Mouse (Mus musculus): ENCODE data around the gene Cacna1d.

DNA sequence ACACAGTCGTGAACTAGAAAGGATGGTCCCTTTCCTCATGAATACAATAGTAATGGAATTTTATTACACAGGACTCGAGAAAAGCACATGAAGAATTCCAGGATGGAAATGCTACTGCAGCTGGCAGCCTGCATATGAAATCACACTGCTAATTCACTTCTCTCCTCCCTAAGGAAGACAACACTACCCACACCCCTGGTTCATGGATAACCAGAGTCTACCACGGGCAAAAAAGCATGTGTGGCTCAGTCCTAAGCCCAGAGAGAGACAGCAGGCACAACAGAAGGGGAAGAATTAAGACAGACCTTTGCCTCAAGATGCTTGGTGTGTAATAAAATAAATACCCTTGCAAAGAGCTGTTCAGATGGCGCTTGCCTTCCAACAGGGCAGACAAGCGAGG, 218.7 kb downstream of the Cacna1d start:
- TF ChIP-seq CTCF (IDR thresholded peaks at IDR 0.05; ENCODE audit: extremely low read depth, insufficient read depth, insufficient read length, insufficient replicate concordance) (no peak), POLR2A (IDR thresholded peaks at IDR 0.05; ENCODE audit: low read depth, low read length) (no peak)
